Mouse (Mus musculus) G1E-ER4 (cell line): ENCODE results near the gene Aldh16a1. TPM values are rescaled to one million over a fixed set of nuclear protein-coding genes. Genes with fewer than 3 reads are reported as not detected.

Experiments used
- GATA1 ChIP-seq: IDR thresholded peaks from one replicate; pipeline ENCODE4 v1.8.0; 2012; ENCODE audit warnings: low read length, inconsistent platforms
- polyA plus RNA-seq: library from polyadenylated mRNA; stranded (reverse); fragments of >175 nt; gene quantifications from 2 replicates; pipeline ENCODE4 v1.2.3, GENCODE M21; 2012

The Aldh16a1 gene
- polyA plus RNA-seq, 1 experiment: 150 TPM

DNA sequence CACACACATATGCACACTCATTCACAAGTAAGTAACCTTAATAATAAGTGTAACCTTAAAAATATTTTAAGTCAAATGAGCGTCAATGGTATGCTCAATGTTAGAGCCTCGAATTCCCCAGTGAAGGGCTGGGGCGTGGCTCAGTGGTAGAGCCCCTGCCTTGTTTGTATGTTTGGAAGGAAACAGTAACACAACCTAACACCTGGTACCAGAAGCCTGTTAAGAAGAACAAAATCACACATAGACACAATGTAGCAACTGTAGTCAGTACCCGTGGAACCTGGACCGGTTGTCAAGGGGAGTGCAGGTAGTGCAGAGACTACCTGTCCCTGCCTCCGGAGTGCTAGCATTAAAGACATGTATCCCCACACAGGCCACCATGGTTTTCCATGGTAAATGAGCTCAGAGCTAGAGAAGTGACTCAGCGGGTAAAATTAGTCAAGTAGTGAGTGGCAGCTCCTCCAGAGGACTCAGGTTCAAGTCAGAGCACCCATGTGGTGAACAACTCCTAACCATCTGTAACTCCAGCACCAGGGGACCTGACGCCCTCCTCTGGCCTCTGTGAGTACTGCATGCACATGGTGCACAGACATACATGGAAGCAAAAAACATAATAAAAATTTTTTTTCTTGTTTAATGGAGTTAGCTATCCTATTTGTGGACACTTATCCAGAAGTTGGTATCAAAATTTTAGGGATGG, 55.7 kb downstream of the Aldh16a1 start:
- no peak for TF ChIP-seq GATA1

DNA sequence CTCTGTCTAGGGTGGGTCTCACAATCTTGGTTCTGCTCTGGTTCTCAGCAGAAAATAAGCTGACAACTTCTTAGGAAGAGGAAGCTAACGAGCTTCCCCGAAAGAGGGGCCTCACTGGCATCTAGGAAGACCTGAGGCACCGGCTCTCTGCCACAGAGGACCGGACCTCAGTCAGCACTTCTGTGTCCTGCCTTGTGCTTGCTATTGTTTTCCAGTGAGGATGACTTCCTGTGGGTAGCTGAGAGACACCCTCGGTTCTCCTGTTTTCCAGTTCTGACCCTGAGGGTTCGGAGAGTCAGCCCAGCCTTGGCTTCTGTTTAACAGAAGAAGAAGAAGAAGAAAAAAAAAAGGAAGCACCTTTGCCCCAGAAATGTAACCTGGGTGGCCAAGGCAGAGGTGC, 56.9 kb downstream of the Aldh16a1 start:
- no peak for TF ChIP-seq GATA1

DNA sequence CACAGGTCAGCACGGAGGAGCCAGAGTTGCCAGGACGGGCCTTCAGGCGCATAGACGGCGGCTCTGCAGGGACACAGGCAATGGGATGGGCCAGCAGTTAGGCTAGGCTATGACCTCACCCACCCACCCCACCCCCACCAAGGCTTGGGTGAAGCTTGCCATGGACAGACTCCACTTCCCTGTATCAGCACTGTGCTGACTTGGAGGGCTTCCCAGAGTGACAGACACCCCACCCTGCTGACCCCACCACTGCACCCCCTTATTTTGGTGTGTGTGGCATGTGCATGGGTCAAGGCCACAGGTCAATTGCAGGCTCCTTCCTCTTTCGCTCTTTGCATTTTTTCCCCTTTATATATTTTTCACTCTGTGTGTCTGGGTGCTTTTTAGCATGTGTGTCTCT, 59.0 kb downstream of the Aldh16a1 start:
- no peak for TF ChIP-seq GATA1

DNA sequence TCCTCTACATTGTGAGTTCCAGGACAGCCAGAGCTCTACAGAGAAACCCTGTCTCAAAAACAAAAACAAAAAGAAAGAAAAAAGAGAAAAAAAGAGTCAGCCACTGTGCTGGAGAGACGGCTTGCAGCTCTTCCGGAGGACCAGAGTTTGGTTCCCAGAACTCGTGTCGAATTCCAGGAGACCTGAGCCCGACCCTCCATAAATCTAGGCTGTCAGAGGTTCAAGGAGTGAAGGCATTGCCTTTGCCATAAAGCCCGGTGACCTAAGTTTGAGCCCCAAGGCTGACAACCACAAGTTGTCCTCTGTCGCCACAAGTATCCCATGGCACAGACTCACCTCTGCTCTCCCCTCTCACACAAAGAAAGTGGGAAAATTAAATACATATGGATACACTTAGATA, 60.3 kb downstream of the Aldh16a1 start:
- TF ChIP-seq GATA1: no peak

DNA sequence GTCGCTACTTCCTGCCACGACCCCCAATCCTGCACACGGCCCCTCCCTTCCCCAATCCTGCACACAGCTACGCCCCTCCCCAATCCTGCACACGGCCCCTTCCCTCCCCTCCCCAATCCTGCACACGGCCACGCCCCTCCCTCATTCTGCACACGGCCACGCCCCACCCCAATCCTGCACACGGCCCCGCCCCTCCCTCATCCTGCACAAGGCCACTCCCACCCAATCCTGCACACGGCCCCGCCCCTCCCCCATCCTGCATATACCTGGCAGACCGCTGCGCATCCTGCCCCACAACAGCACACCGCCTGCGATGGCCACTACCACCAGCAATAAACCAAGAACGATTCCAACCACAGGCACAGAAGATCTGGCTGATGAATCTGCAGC, 60.9 kb downstream of the Aldh16a1 start:
- no peak for TF ChIP-seq GATA1

DNA sequence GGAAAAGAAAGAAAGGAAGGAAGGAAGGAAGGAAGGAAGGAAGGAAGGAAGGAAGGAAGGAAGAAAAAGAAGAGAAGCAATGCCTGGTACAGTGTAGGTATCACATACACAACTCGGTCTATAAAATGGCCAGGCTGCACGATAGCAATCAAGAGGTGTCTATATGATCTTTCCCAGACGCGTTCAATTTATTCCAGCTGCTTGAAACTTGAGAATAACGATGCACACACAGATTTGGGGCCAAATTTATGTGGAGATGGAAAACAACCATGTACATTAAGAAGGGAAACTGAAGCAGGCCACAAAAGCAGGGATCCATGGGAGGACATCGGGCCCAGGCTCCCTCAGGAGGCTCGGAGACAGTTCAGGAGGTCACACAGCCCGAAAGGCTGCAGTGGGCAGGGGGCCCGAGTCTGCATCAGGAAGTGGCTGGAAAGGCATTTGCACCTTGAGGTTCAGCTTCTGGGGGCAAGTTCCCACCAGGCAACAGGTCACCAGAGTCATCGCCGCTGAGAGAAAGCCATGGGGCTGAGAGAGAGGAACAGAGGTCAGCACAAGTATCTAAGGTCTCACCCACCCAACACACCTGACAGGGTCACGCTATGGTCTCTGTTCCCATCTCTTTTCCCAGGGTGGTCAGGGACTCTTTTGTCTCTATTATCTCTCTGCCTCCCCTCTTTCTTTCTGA, 61.4 kb downstream of the Aldh16a1 start:
- TF ChIP-seq GATA1: no peak

DNA sequence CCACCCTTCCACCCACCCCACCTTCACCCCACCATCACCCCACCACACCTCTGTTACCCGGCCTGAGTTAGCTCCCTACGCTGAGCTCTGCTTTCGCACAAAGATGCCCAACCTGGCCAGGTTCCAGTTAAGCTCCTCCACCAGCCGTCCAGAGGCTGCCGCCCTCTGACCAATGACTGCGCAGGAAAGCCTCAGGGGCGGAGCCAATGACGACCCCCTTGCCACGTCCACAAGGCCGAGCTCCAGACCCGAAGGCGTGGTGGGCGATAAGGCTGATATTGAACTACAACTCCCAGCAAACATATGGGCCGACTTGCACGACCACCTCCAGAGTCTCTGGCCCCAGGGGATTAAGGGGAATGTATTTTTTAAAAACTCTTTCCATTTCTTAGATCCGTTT, 62.3 kb downstream of the Aldh16a1 start, which contains the start of gene Rcn3:
Gene Rcn3, minus strand, starts transcription at position 174 of the 400 bp plus-strand sequence.
- TF ChIP-seq GATA1: no peak

DNA sequence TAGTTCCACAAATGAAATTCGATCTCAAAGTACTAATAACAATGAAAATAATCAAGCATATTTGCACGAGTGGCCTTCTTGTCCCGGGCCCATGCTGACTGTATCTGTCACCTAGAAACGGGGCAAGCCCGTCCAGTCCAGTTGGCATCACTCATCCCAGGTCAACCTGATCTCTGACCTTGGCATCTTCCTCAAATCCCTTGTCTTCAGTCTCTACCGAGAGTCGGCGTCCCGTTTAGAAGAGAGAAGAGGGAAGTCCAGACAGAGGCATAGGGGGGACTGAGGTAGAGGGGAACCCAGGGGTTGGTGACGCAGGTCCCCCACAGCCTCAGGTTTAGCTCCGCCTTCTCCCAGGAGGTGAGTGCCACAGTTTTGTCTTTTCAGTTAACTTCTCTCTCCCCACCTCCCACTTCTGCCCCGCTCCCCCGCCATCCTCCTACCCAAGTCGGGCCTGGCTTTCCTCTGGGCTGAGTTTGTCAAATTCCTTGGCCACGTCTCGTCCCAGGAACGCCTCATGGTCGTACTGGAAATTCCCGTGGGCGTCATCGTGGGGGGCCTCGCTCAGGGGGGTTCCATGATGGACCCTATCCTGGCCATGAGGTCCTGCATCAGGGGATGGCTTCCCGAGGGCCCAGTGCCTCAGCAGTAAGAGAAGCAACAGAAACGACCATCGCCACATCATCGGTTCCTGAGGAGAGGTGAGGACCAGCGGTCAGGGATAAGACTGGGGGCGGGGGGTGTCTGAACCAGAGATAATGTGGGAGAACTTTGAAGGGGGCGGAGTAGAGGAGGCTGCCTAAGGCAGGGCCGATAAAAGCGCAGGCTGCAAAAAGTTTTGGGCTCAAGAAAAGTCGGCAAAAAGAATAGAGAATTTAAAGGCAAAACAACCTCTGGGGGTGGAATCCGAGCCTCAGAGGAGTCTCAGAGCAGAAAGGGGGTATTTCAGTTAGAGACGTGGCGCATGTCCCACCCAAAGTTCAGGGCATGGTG, 63.1 kb downstream of the Aldh16a1 start:
- TF ChIP-seq GATA1: no peak

Other genes starting within 250 kb of the Aldh16a1 start
- gene Ap2a1, start 225.1 kb downstream of the Aldh16a1 start, polyA plus RNA-seq: 254 and 278 TPM in 2 replicates
- gene Tsks, start 211.4 kb downstream of the Aldh16a1 start, polyA plus RNA-seq: 0.16 TPM in 1 of 2 replicates, not detected in the other
- 1.2 and 1.9 TPM in 2 replicates for gene Cpt1c, start 179.7 kb downstream of the Aldh16a1 start, polyA plus RNA-seq
- gene Prmt1, start 168.0 kb downstream of the Aldh16a1 start, polyA plus RNA-seq: 142 and 234 TPM in 2 replicates
- 110 and 153 TPM in 2 replicates for gene Irf3, start 156.9 kb downstream of the Aldh16a1 start, polyA plus RNA-seq
- 195 and 211 TPM in 2 replicates for gene Bcl2l12, start 155.9 kb downstream of the Aldh16a1 start, polyA plus RNA-seq
- gene Scaf1, start 138.2 kb downstream of the Aldh16a1 start, polyA plus RNA-seq: 347 and 406 TPM in 2 replicates
- gene Rras, start 136.6 kb downstream of the Aldh16a1 start, polyA plus RNA-seq: 7.8 and 9.1 TPM in 2 replicates
- 123 and 149 TPM in 2 replicates for gene Prr12, start 101.7 kb downstream of the Aldh16a1 start, polyA plus RNA-seq
- 160 and 205 TPM in 2 replicates for gene Nosip, start 92.2 kb downstream of the Aldh16a1 start, polyA plus RNA-seq
- gene Prrg2, start 91.9 kb downstream of the Aldh16a1 start, polyA plus RNA-seq: 28.0 and 34.7 TPM in 2 replicates
- 1.2 and 1.8 TPM in 2 replicates for gene Rcn3, start 62.4 kb downstream of the Aldh16a1 start, polyA plus RNA-seq
- gene Fcgrt, start 50.7 kb downstream of the Aldh16a1 start, polyA plus RNA-seq: 0.04 TPM in 1 of 2 replicates, not detected in the other
- gene Rps11, start 30.1 kb downstream of the Aldh16a1 start, polyA plus RNA-seq: 236 and 428 TPM in 2 replicates
- 9,046 and 9,149 TPM in 2 replicates for gene Rpl13a, start 25.8 kb downstream of the Aldh16a1 start, polyA plus RNA-seq
- gene Gm45713, start 18.4 kb downstream of the Aldh16a1 start, polyA plus RNA-seq: 1.5 and 3.9 TPM in 2 replicates
- 47.6 and 56.0 TPM in 2 replicates for gene Flt3l, start 18.2 kb downstream of the Aldh16a1 start, polyA plus RNA-seq
- gene Pih1d1, start 281 bp downstream of the Aldh16a1 start, polyA plus RNA-seq: 93.6 and 96.2 TPM in 2 replicates
- gene Slc17a7, start 9.4 kb upstream of the Aldh16a1 start, polyA plus RNA-seq: 0.06 and 0.09 TPM in 2 replicates
- not detected in 2 replicates for gene Gfy, start 25.0 kb upstream of the Aldh16a1 start, polyA plus RNA-seq
- gene Pth2, start 26.4 kb upstream of the Aldh16a1 start, polyA plus RNA-seq: not detected in 2 replicates
- gene Ccdc155, start 50.3 kb upstream of the Aldh16a1 start, polyA plus RNA-seq: not detected in 2 replicates
- gene Dkkl1, start 57.6 kb upstream of the Aldh16a1 start, polyA plus RNA-seq: 0.13 TPM in 1 of 2 replicates, not detected in the other
- gene Tead2, start 61.2 kb upstream of the Aldh16a1 start, polyA plus RNA-seq: not detected in 2 replicates
- 96.2 and 133 TPM in 2 replicates for gene Cd37, start 84.5 kb upstream of the Aldh16a1 start, polyA plus RNA-seq
- not detected in 2 replicates for gene Slc6a16, start 86.5 kb upstream of the Aldh16a1 start, polyA plus RNA-seq
- gene Slc6a21, start 122.9 kb upstream of the Aldh16a1 start, polyA plus RNA-seq: not detected in 2 replicates
- 0.13 and 0.19 TPM in 2 replicates for gene Trpm4, start 179.2 kb upstream of the Aldh16a1 start, polyA plus RNA-seq
- not detected in 2 replicates for gene Hrc, start 180.7 kb upstream of the Aldh16a1 start, polyA plus RNA-seq
- 5.9 and 6.4 TPM in 2 replicates for gene Ppfia3, start 212.4 kb upstream of the Aldh16a1 start, polyA plus RNA-seq
- gene Lin7b, start 216.0 kb upstream of the Aldh16a1 start, polyA plus RNA-seq: 3.0 and 3.6 TPM in 2 replicates
- gene Snrnp70, start 241.2 kb upstream of the Aldh16a1 start, polyA plus RNA-seq: 1,207 and 1,386 TPM in 2 replicates